Mouse (Mus musculus) neural tube, embryonic 12.5 days (tissue): Measurements from ENCODE around the gene Kazn. TPM values are rescaled to one million over a fixed set of nuclear protein-coding genes. Genes with fewer than 3 reads are reported as not detected.

Source experiments
- ATAC-seq: fragments of 200-750 bp; cut with Nextera tagmentation; 2 replicates; pipeline ENCODE4 v1.8.0; 2017; ENCODE audit warnings: low read depth, mild to moderate bottlenecking, moderate TSS enrichment, moderate library complexity; ENCODE audit not compliant: low FRiP score
- H3K27ac ChIP-seq: fragments of 300-500 bp; sonication (generic); 2 replicates; pipeline ENCODE4 v1.5.1; 2016
- H3K27me3 ChIP-seq: fragments of 300-500 bp; sonication (generic); replicated peaks from 2 replicates; pipeline ENCODE4 v1.6.1; 2016; ENCODE audit warnings: mild to moderate bottlenecking
- H3K36me3 ChIP-seq: fragments of 300-500 bp; sonication (generic); 2 replicates; pipeline ENCODE4 v1.6.1; 2016; ENCODE audit warnings: mild to moderate bottlenecking
- H3K4me1 ChIP-seq: fragments of 300-500 bp; sonication (generic); 2 replicates; pipeline ENCODE4 v1.6.1; 2016
- H3K4me2 ChIP-seq: fragments of 300-500 bp; sonication (generic); replicated peaks from 2 replicates; pipeline ENCODE4 v1.6.1; 2016; ENCODE audit warnings: mild to moderate bottlenecking
- H3K4me3 ChIP-seq: fragments of 300-500 bp; sonication (generic); 2 replicates; pipeline ENCODE4 v1.5.1; 2016
- H3K9ac ChIP-seq: fragments of 300-500 bp; sonication (generic); 2 replicates; pipeline ENCODE4 v1.6.1; 2016; ENCODE audit warnings: mild to moderate bottlenecking
- H3K9me3 ChIP-seq: fragments of 300-500 bp; sonication (generic); 2 replicates; pipeline ENCODE4 v1.6.1; 2016; ENCODE audit warnings: mild to moderate bottlenecking
- WGBS: fragments of 180-500 bp; shearing (Covaris S2); methylation state at CpG from one replicate; pipeline ENCODE4 v1.1.7; 2016; 5-methylcytosine and 5-hydroxymethylcytosine counted together
- polyA plus RNA-seq: library from polyadenylated mRNA; unstranded; fragments of >200 nt; fragmentation: Nextera tagmentation; extraction: Ambion mirVana; gene quantifications from 2 replicates; pipeline ENCODE4 v1.2.1, GENCODE M21; 2016

The Kazn gene
- polyA plus RNA-seq, 1 experiment from 2014 or later, result 21.4 TPM

DNA sequence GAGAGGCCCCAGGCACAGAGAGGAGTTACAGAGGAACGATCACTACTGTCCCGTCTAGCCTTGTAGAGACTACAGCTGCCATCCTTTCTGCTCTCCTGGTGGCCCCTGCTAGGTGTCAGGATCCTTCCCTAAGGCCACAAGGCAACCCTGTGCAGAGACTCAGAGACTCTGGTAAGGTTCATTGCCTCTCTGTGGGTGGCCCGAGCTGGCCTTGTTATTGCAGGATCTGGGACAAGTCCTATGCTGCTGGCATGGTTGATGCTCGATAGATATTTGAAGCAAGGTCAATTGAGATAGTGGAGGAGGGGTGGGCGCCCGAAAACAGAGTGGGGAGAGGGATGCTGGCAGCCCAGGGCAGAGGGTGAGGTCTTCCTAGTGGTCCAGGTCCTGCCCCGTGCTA is 23.4 kb downstream of the Kazn start:
- no peak for ATAC-seq
- Histone ChIP-seq H3K36me3 (no peaks in the 10 kb centered on the region), H3K9me3 (no peaks in the 10 kb centered on the region), H3K27ac (no peak overlapping the region), H3K4me1 (peaks cover 5% of the 10 kb centered on the region; the same call in 1 of the 2 replicates), H3K4me2 (no peak overlapping the region), H3K27me3 (no peaks in the 10 kb centered on the region), H3K9ac (no peak overlapping the region), H3K4me3 (no peak overlapping the region)
- WGBS, result 75% methylated on average over 7 of the region's 7 CpGs

DNA sequence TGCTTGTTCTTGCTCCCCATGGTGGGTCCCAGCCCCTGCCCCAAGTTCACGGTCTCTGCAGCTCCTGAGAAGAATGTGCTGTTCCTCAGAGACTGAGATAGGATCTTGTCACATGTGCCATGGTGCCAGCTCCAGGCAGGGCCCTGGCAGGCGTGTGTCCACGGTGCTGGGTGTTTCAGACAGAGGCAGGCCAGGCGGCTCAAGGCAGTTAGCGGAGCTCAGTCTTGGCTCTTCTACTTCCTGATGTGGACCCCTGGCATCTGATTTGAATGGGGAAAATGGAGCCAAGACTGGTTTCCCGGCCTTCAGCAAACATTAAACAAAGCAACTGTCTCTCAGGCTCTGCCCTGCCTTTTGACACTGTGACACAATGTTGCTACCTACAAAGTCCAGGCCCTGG is 24.7 kb downstream of the Kazn start:
- Histone ChIP-seq H3K4me2 (no peak overlapping the region), H3K4me1 (0 out of 2 replicates have a peak, but pooled peaks cover 10% of the 10 kb centered on the region), H3K36me3 (no peaks in the 10 kb centered on the region), H3K27ac (no peak overlapping the region; the same call in 1 of the 2 replicates), H3K27me3 (no peaks in the 10 kb centered on the region), H3K4me3 (no peak overlapping the region), H3K9me3 (no peaks in the 10 kb centered on the region), H3K9ac (no peak overlapping the region)
- ATAC-seq, result no peak
- 71% methylated on average over 6 of the region's 6 CpGs for WGBS

DNA sequence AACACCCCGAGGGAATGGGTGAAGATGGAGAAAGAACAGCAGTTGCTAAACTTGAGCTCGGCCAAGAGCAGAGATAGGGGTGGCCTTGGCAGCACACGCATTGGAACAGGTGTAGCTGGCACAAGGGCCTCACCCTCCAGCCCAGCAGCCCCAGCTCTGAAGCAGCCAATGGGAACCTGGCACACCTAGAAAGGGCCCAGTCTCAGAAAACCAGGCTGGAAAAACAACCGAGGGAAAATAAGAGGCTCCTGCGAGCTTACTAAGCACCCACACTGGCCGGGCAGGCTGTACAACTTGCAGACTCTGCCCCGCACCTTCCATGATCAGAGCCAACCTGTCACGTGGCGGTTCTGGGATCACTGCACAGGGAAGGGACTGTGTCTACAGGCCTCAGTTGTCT is 26.8 kb downstream of the Kazn start:
- 85% methylated on average over 9 of the region's 9 CpGs for WGBS

DNA sequence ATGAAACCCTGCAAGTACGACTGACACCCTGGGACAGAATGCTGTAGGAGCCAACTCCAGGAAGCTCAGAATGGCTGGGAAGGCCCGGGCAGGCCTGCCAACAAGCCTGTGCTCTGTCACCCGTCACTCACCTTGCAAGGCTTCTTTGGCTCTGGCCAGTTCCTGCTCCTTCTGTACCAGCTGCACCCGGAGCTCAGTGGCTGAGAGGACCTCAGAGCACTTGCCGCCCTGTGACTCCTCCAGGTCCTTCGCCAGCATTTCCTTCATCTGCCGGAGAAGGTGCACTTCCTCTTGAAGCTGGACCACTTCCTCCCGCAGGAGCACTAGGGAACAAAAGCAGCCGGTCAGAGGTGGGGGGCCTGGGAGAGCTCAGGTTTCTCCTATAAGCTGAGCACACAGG is 29.3 kb downstream of the Kazn start:
- WGBS, result 85% methylated on average over 9 of the region's 9 CpGs
- no peak overlapping the region for H3K9ac ChIP-seq
- 0 out of 2 replicates have a peak, but pooled peaks cover 10% of the 10 kb centered on the region for H3K4me1 ChIP-seq
- H3K27me3 ChIP-seq, result no peaks in the 10 kb centered on the region
- no peaks in the 10 kb centered on the region for H3K9me3 ChIP-seq
- no peaks in the 10 kb centered on the region for H3K36me3 ChIP-seq
- H3K27ac ChIP-seq, result no peak overlapping the region
- no peak overlapping the region for H3K4me3 ChIP-seq
- H3K4me2 ChIP-seq, result no peak overlapping the region
- no peak for ATAC-seq

More for the DNA sequence above, 26.8 kb downstream of the Kazn start:
- Histone ChIP-seq H3K27ac (no peak overlapping the region), H3K27me3 (no peaks in the 10 kb centered on the region), H3K36me3 (no peaks in the 10 kb centered on the region), H3K4me1 (0 out of 2 replicates have a peak, but pooled peaks cover 10% of the 10 kb centered on the region), H3K4me2 (no peak overlapping the region), H3K9ac (no peak overlapping the region), H3K4me3 (no peak overlapping the region), H3K9me3 (no peaks in the 10 kb centered on the region)
- ATAC-seq, result no peak

DNA sequence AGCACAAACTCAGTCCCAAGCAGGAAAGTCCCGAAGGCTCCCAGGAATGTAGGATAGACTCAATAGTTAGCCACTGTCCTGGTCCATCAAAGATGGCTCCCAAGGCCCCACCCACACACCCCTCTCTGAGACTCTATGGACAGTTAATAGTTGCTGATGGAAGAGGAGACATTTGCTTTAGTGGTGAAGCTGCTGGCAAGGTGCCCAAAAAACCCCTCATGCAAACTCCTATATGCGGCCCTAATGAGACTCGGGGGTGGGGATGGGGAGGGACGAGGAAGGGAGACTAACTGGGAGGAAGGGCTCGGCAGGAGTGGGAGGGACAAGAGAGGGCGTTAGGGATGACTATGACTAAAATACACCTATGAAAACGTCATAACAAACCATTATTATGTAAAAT is 29.7 kb downstream of the Kazn start:
- no peaks in the 10 kb centered on the region for H3K27me3 ChIP-seq
- no peak overlapping the region for H3K27ac ChIP-seq
- no peak overlapping the region for H3K4me3 ChIP-seq
- no peaks in the 10 kb centered on the region for H3K36me3 ChIP-seq
- H3K9ac ChIP-seq, result no peak overlapping the region
- 81% methylated on average over 7 of the region's 7 CpGs for WGBS
- ATAC-seq, result no peak
- H3K4me2 ChIP-seq, result no peak overlapping the region
- 0 out of 2 replicates have a peak, but pooled peaks cover 10% of the 10 kb centered on the region for H3K4me1 ChIP-seq
- no peaks in the 10 kb centered on the region for H3K9me3 ChIP-seq

DNA sequence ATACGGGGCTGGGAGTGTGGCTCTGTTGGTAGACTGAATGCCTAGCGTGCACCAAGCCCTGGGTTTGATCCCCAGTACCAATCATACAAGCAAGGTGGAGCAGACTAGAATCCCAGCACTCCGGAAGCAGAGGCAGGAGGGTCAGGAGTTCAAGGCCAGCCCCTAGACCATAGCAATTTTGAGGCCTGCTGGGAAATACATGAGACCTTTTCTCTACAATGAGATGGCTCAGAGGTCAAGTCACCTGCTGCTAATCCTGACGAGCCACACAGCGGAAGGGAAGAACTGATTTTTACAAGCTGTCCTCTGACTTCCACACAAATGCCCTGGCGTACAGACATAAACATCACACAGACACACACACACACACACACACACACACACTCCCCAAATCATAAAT is 33.5 kb downstream of the Kazn start:
- Histone ChIP-seq H3K27ac (no peak overlapping the region), H3K4me3 (no peak overlapping the region), H3K9me3 (no peaks in the 10 kb centered on the region), H3K36me3 (no peaks in the 10 kb centered on the region), H3K4me2 (no peak overlapping the region), H3K4me1 (0 out of 2 replicates have a peak, but pooled peaks cover 6% of the 10 kb centered on the region), H3K9ac (no peak overlapping the region), H3K27me3 (no peaks in the 10 kb centered on the region)
- 78% methylated on average over 6 of the region's 6 CpGs for WGBS
- no peak for ATAC-seq

DNA sequence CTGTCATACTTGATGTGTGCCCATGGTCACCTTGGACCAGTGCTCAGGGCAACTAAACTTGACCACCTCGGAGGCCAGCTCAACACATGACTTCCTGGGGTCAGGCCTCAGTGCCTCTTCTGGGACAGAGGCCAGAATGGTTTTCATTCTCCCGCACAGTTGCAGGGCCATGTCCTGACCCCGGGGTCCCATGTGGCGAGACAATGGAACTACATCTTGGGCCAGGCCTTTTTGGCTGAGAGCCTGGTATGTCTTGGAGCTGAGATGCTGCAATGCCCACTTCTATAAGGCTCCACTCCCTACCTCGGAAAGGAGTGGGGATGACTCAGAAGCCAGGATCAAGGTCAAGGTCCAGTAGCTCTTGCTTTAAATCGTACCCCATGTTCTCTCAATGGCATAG is 42.6 kb downstream of the Kazn start:
- Histone ChIP-seq H3K27me3 (no peaks in the 10 kb centered on the region), H3K4me3 (no peak overlapping the region), H3K36me3 (no peaks in the 10 kb centered on the region), H3K9me3 (no peaks in the 10 kb centered on the region), H3K9ac (no peak overlapping the region), H3K4me2 (no peak overlapping the region), H3K27ac (no peak overlapping the region), H3K4me1 (no peaks in the 10 kb centered on the region)
- ATAC-seq, result no peak
- 84% methylated on average over 6 of the region's 6 CpGs for WGBS

DNA sequence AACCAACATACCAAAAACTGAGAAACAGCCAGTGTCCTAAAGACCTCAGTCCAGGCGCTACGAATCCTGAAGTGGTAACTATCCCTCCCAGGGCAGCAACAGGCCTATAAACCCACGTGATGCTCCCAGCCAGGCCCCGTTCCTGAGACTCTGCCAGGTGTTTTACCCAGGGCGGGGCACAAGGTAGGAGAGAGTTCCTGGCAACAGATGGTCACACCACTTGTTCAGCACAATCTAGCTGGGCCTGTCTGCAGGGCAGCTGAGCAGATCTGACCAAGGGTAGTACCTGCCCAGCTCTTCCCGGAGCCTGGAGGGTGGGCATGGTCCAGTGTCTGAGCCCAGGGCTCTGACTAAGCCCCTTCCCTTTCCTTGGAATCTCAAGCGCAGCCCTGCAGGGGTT is 45.4 kb downstream of the Kazn start:
- no peak for ATAC-seq

DNA sequence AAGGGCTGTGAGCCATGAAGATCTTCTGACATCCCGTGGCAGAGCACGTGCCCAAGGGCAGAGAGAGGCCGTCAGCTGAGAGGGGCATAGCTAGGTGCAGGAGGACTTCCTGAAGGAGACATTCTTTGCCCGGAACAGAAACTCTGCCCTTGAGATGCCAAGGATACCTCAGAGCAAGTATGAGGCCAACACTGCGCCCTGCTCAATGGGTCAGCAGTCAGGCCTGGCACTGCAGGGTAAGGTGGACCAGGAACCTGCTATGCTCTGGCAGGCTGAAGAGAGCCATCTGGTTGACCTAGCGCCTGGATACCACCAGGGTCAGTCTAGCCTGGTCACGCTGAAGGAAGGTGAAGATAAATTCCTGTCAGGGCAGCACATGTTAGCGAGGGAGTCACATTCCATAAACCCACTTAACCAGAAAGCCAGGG is 46.0 kb downstream of the Kazn start:
- no peaks in the 10 kb centered on the region for H3K27me3 ChIP-seq
- no peak overlapping the region for H3K4me2 ChIP-seq
- no peaks in the 10 kb centered on the region for H3K36me3 ChIP-seq
- 88% methylated on average over 8 of the region's 8 CpGs for WGBS
- no peaks in the 10 kb centered on the region for H3K9me3 ChIP-seq
- H3K4me3 ChIP-seq, result no peak overlapping the region
- ATAC-seq, result no peak
- H3K4me1 ChIP-seq, result no peaks in the 10 kb centered on the region
- no peak overlapping the region for H3K27ac ChIP-seq
- H3K9ac ChIP-seq, result no peak overlapping the region

More for the DNA sequence above, 45.4 kb downstream of the Kazn start:
- no peaks in the 10 kb centered on the region for H3K27me3 ChIP-seq
- no peak overlapping the region for H3K27ac ChIP-seq
- H3K36me3 ChIP-seq, result no peaks in the 10 kb centered on the region
- no peak overlapping the region for H3K4me3 ChIP-seq
- no peak overlapping the region for H3K4me2 ChIP-seq
- H3K4me1 ChIP-seq, result no peaks in the 10 kb centered on the region
- no peaks in the 10 kb centered on the region for H3K9me3 ChIP-seq
- no peak overlapping the region for H3K9ac ChIP-seq
- WGBS, result 89% methylated on average over 7 of the region's 7 CpGs

DNA sequence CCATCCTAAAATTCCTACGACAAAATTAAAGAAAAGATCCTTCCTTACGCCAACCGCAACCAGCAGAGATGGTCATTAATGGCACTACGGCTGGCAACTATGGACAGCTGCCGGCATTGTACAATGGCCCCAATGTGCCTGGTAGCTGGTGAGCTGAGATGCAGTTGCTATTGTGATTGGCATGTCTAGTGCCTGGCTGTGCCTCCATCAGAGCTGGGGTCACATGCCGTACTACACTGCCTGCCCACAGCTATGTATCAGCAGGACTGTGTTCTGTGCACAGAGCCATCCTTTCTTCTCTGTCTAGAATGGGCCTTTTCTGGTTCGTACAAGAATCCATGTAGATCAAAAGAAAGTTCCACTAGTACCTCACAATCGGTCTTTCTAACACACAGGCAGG is 49.2 kb downstream of the Kazn start:
- Histone ChIP-seq H3K9ac (no peak overlapping the region), H3K36me3 (no peaks in the 10 kb centered on the region), H3K9me3 (no peaks in the 10 kb centered on the region), H3K4me2 (no peak overlapping the region), H3K27me3 (no peaks in the 10 kb centered on the region), H3K27ac (no peak overlapping the region), H3K4me1 (no peaks in the 10 kb centered on the region), H3K4me3 (no peak overlapping the region)
- ATAC-seq, result no peak
- 90% methylated on average over 8 of the region's 8 CpGs for WGBS

DNA sequence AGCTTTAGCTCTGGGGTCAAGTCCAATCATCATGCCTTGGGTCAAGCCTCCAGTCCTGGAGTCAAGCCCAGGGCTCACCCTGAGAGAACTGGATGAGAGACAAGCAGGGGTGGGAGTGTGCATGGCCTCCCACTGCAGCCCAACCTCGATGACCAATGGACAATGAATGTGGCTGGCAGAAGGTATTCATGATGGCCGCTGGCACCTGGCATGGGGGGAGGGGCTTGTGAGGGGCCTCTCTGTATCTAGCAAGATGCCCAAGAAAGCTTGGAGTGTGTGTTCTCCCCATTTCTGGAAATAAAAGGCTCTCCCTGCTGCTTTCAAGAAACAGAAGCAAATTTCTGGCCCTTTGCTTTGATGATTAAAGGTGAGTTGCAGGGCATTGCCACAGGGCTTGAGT is 50.7 kb downstream of the Kazn start:
- WGBS, result 81% methylated on average over 2 of the region's 2 CpGs
- no peak overlapping the region for H3K4me3 ChIP-seq
- H3K27me3 ChIP-seq, result no peaks in the 10 kb centered on the region
- H3K4me2 ChIP-seq, result no peak overlapping the region
- H3K27ac ChIP-seq, result no peak overlapping the region
- no peak overlapping the region for H3K9ac ChIP-seq
- no peak for ATAC-seq
- H3K4me1 ChIP-seq, result no peaks in the 10 kb centered on the region
- no peaks in the 10 kb centered on the region for H3K9me3 ChIP-seq
- no peaks in the 10 kb centered on the region for H3K36me3 ChIP-seq

DNA sequence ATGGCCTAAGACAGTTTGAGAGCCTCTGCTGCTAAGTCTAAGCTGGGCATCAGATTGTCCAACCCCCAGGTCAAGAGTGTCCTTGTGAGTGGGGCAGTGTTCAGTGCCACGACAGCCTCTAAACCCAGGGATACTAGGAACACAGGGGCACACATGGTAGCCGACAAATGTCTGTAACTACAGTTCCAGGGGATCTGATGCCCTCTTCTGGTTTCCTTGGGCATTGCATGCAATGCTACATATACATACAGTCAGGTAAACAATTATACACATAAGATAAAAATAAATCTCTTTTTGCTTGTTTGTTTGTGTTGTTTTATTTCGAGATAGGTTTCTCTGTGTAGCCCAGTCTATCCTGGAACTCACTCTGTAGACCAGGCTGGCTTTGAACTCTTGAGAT is 53.0 kb downstream of the Kazn start:
- no peaks in the 10 kb centered on the region for H3K36me3 ChIP-seq
- no peaks in the 10 kb centered on the region for H3K27me3 ChIP-seq
- H3K4me2 ChIP-seq, result no peak overlapping the region
- H3K9me3 ChIP-seq, result no peaks in the 10 kb centered on the region
- no peak for ATAC-seq
- no peak overlapping the region for H3K4me3 ChIP-seq
- no peak overlapping the region for H3K9ac ChIP-seq
- WGBS, result 91% methylated on average over 3 of the region's 3 CpGs
- no peak overlapping the region for H3K27ac ChIP-seq
- no peaks in the 10 kb centered on the region for H3K4me1 ChIP-seq

DNA sequence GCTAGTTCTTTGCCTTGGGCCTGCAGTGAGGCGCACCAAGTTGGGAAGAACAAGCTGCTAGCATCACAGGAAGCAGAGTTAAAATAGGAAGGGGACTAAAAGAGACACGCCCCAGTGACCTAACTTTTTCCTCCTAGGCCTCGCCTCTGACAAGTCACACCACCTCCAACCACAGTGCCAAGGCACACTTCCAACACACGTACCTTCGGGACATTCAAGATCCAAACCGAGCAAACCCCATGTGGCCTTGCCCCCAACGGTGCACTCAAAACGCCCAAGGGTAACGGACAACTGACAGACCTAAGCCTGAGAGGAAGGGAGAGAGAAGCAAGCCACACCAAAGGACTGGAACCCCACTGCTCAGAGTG is 53.7 kb downstream of the Kazn start:
- Histone ChIP-seq H3K4me1 (no peaks in the 10 kb centered on the region), H3K36me3 (no peaks in the 10 kb centered on the region), H3K27ac (no peak overlapping the region), H3K4me2 (no peak overlapping the region), H3K9me3 (no peaks in the 10 kb centered on the region), H3K4me3 (no peak overlapping the region), H3K9ac (no peak overlapping the region), H3K27me3 (no peaks in the 10 kb centered on the region)
- ATAC-seq, result no peak
- 95% methylated on average over 9 of the region's 9 CpGs for WGBS
